Mouse (Mus musculus): ENCODE measurements around the gene Arhgef38. TPM values are rescaled to one million over a fixed set of nuclear protein-coding genes. Genes with fewer than 3 reads are reported as not detected.

The Arhgef38 gene
- total RNA-seq, 2 experiments from 2014 or later: not detected

DNA sequence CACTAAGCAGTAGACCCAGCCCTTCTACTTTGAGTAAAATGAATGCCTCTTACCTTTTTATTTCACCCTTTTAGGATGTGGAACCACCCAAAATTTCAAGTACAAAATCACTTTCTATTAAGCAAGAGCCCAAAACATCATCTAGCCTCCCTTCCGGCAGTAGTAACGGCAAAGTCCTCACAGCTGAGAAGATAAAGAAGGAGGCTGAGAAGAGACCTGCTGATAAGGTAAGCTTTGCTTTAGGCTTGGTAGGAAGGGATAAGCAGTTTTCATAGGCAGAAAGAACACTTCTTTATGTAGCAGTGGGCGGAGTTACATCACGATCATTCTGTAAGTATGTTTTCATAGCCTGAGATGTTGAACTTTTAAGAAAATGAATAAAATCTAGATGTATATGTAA is 136.4 kb downstream of the Arhgef38 start:
- ATAC-seq (replicated peaks; ENCODE audit: low FRiP score, poor library complexity, severe bottlenecking): 0 out of 2 replicates have a peak, but pooled peaks have one; percentile 55

GRCm38 (mm10) chr3:133097936-133098335 is 136.8 kb downstream of the Arhgef38 start:
- ATAC-seq (replicated peaks; ENCODE audit: low FRiP score, poor library complexity, severe bottlenecking): peak; percentile 39; the same call in 1 of the 2 replicates

DNA sequence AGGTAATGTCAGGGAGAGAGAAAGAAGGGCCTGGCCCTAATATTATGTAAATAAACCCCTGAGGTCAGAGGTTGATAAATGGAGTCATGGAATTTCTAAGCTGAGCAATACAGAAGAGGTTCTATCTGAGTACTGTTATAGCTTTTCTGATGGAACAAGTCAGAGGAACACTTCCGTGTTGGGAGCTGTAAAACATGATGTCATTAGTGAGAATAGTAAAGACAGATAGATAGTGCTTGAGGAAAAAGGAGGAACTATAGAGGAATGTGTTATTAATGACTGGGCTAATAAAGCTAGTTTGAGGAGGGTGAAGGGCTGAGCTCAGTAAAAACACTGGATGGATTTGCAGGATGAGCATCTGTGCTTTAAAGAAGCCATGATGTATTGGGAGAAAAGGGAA is 140.4 kb downstream of the Arhgef38 start:
- no peak for ATAC-seq (replicated peaks; ENCODE audit: low FRiP score, poor library complexity, severe bottlenecking)

DNA sequence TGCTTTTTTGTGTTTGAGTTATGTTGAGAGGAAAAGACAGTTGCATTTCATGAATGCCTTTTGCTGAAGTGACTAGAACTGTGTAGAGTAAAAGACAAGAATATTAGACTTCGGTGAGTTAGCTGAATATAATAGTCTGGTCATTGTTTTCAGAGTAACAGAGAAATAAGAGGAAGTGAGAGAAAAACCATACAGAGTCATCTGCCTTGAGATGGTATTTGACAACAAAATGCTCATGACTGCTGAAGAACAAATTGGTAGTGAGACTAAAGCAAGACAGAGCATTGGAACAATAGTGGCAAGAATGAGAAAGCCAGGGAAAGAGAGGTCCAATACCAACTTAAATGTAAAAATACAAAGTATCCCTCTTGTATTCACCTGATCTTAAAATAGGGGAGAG is 141.8 kb downstream of the Arhgef38 start:
- no peak for ATAC-seq (replicated peaks; ENCODE audit: low FRiP score, poor library complexity, severe bottlenecking)

- ATAC-seq (replicated peaks; ENCODE audit: low FRiP score, poor library complexity, severe bottlenecking): peak; percentile 12; the same call in 1 of the 2 replicates
Observed at GRCm38 (mm10) chr3:133092274-133092853, 142.4 kb downstream of the Arhgef38 start.

GRCm38 (mm10) chr3:133091664-133092273 is 143.0 kb downstream of the Arhgef38 start, which contains the start of the genes Ints12 and Gstcd:
Gene Ints12 (plus strand): TSS chr3:133091840.
Gene Gstcd (minus strand): TSS chr3:133092033.
- ATAC-seq (replicated peaks; ENCODE audit: low FRiP score, poor library complexity, severe bottlenecking): peak; percentile 94

DNA sequence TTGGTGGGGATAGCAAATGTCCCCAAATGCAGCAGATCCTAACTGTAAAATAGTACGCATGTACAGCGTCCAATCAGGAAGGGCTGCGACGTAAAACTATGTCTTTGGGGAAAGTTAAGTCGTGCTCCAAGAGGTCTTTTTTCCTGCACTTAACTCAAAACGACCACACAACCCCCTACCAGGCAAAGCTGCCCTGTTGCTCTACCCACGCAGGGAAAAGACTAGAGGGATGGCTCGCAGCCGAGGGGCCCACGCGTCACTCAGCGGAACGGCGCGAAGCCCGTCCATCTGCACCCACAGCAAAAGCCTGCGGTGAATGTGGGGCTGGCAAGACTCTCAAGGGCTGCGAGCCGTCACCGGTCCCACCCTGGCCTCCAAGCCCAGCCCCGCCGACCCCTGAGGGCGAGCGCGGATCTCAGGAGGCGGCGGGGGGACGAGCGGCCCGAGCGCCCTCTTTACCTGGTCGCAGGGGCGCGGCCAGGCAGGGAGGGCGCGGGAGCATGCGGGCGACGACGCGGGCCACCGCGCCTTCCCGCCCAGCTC is 143.6 kb downstream of the Arhgef38 start:
- ATAC-seq (replicated peaks; ENCODE audit: low FRiP score, poor library complexity, severe bottlenecking): peak; percentile 72

GRCm38 (mm10) chr3:133090247-133091120 is 144.3 kb downstream of the Arhgef38 start:
- ATAC-seq (replicated peaks; ENCODE audit: low FRiP score, poor library complexity, severe bottlenecking): no peak

GRCm38 (mm10) chr3:133085858-133086257 is 148.9 kb downstream of the Arhgef38 start:
- peak; percentile 66; the same call in 1 of the 2 replicates for ATAC-seq (replicated peaks; ENCODE audit: low FRiP score, poor library complexity, severe bottlenecking)

- no peak for ATAC-seq (replicated peaks; ENCODE audit: low FRiP score, poor library complexity, severe bottlenecking)
Observed at GRCm38 (mm10) chr3:133082736-133083135, 152.0 kb downstream of the Arhgef38 start.

DNA sequence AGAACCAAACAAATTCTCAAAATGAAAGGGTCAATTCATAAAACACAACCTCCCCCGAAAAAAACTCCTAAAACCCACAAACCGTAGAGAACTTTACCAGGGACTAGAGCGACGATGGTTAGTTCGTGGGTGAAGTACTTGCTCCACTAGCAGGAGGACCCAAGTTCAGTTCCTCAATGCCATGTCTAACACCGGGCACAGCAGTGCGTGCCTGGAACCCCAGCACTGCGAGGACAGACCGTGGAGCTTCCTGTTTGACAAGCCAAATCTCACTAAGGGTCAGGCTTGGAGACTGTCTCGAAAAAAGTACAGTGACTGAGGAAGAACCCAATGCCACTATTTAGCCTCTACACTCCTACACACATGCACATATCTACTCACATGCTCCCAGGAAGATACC is 159.2 kb downstream of the Arhgef38 start:
- ATAC-seq (replicated peaks; ENCODE audit: low FRiP score, poor library complexity, severe bottlenecking): no peak

Other genes with a start within 250 kb of the Arhgef38 start
- gene Ints12, start 143.1 kb downstream of the Arhgef38 start, total RNA-seq (2015; ENCODE audit: low replicate concordance): 8.0 and 19.5 TPM in 2 replicates
- 14.2 and 18.7 TPM in 2 replicates for gene Ints12, start 143.1 kb downstream of the Arhgef38 start, total RNA-seq (2017; ENCODE audit: low replicate concordance)
- 5.8 and 9.6 TPM in 2 replicates for gene Gstcd, start 142.9 kb downstream of the Arhgef38 start, total RNA-seq (2015; ENCODE audit: low replicate concordance)
- 9.9 and 14.3 TPM in 2 replicates for gene Gstcd, start 142.9 kb downstream of the Arhgef38 start, total RNA-seq (2017; ENCODE audit: low replicate concordance)
- gene Ppa2, start 75.2 kb upstream of the Arhgef38 start, total RNA-seq (2015; ENCODE audit: low replicate concordance): 8.8 and 15.1 TPM in 2 replicates
- 27.2 and 30.9 TPM in 2 replicates for gene Ppa2, start 75.2 kb upstream of the Arhgef38 start, total RNA-seq (2017; ENCODE audit: low replicate concordance)

Measured in erythroid progenitor cell, adult 5-6 weeks (primary cell).